Mouse (Mus musculus) R1 (cell line): ENCODE results near the gene Dhx33.

Source experiments
- DNase-seq: peaks from one replicate; pipeline ENCODE4 v3.0.0-alpha.2; 2018; ENCODE audit warnings: low read depth, low spot score

The Dhx33 gene

GRCm38 (mm10) chr11:71004316-71004773 lies at the start of gene Dhx33:
Dhx33 (minus strand) TSS chr11:71004437.
- DNase-seq = peak; percentile 99

- peak; percentile 25 for DNase-seq
Measured at GRCm38 (mm10) chr11:71052554-71052953, 48.3 kb upstream of the Dhx33 start.

GRCm38 (mm10) chr11:71039526-71040298 lies 35.5 kb upstream of the Dhx33 start:
- no peak for DNase-seq

- peak; percentile 77 for DNase-seq
Measured at GRCm38 (mm10) chr11:71033163-71033761, 29.0 kb upstream of the Dhx33 start, which contains the start of gene 6330403K07Rik. 6330403K07Rik (minus strand) TSS chr11:71033513.

- peak; percentile 24 for DNase-seq
Measured at GRCm38 (mm10) chr11:71032491-71033162, 28.4 kb upstream of the Dhx33 start.

GRCm38 (mm10) chr11:71032070-71032469 lies 27.8 kb upstream of the Dhx33 start:
- no peak for DNase-seq

GRCm38 (mm10) chr11:71029403-71030118 lies 25.3 kb upstream of the Dhx33 start:
- DNase-seq = no peak

GRCm38 (mm10) chr11:71028280-71028679 lies 24.0 kb upstream of the Dhx33 start:
- no peak for DNase-seq

- peak; percentile 100 for DNase-seq
Measured at GRCm38 (mm10) chr11:71019201-71020068, 15.2 kb upstream of the Dhx33 start, which contains the start of the genes Mis12 and Derl2. Mis12 (plus strand) TSS chr11:71019611. Derl2 (minus strand) TSS chr11:71019841.

- DNase-seq = no peak
Measured at GRCm38 (mm10) chr11:71018416-71019200, 14.4 kb upstream of the Dhx33 start.

- DNase-seq = no peak
Measured at GRCm38 (mm10) chr11:71017051-71017450, 12.8 kb upstream of the Dhx33 start.

GRCm38 (mm10) chr11:71012743-71013142 lies 8.5 kb upstream of the Dhx33 start:
- peak; percentile 46 for DNase-seq

GRCm38 (mm10) chr11:71008321-71008720 lies 4.1 kb upstream of the Dhx33 start:
- no peak for DNase-seq

GRCm38 (mm10) chr11:71007831-71008230 lies 3.6 kb upstream of the Dhx33 start:
- DNase-seq = no peak

- no peak for DNase-seq
Measured at GRCm38 (mm10) chr11:71007026-71007425, 2.8 kb upstream of the Dhx33 start.

- DNase-seq = peak; percentile 31
Measured at GRCm38 (mm10) chr11:71005046-71005445, 809 bp upstream of the Dhx33 start.

- DNase-seq = peak; percentile 72
Measured at GRCm38 (mm10) chr11:71003611-71004315, 474 bp downstream of the Dhx33 start.

- DNase-seq = no peak
Measured at GRCm38 (mm10) chr11:71001167-71001566, 3.1 kb downstream of the Dhx33 start.

- peak; percentile 91 for DNase-seq
Measured at GRCm38 (mm10) chr11:70982557-70983228, 21.5 kb downstream of the Dhx33 start, which contains the start of gene C1qbp. C1qbp (minus strand) TSS chr11:70983026.
